Mouse (Mus musculus) kidney, adult 10 weeks (tissue): Measurements from ENCODE around the gene Olfr734. TPM values are rescaled to one million over a fixed set of nuclear protein-coding genes. Genes with fewer than 3 reads are reported as not detected.

Experiments
- polyA plus RNA-seq: library from polyadenylated mRNA; stranded (reverse); fragments of 350-450 nt; fragmentation: Illumina TruSeq; extraction: RNeasy Lipid Tissue Mini Kit (QIAGEN cat#74804); gene quantifications from one replicate; pipeline ENCODE4 v1.2.3, GENCODE M21; 2014; ENCODE audit warnings: low read depth, low replicate concordance

The Olfr734 gene
- not detected for polyA plus RNA-seq

GRCm38 (mm10) chr14:50326661-50327060, at the start of gene Olfr734:
Gene Olfr734 (minus strand): TSS chr14:50326761.

GRCm38 (mm10) chr14:50357593-50357992, 31.0 kb upstream of the Olfr734 start, which contains the start of gene Tlr11:
Gene Tlr11 (plus strand): TSS chr14:50357914.

GRCm38 (mm10) chr14:50348796-50349195, 22.2 kb upstream of the Olfr734 start, which contains the start of gene Olfr735:
Gene Olfr735 (minus strand): TSS chr14:50348872.

GRCm38 (mm10) chr14:50301422-50301821, 25.1 kb downstream of the Olfr734 start, which contains the start of gene Olfr733:
Gene Olfr733 (minus strand): TSS chr14:50301522.

GRCm38 (mm10) chr14:50284106-50284505, 42.5 kb downstream of the Olfr734 start, which contains the start of gene Olfr732:
Gene Olfr732 (minus strand): TSS chr14:50284206.

Other genes with a start within 250 kb of the Olfr734 start
- not detected for gene Olfr726, start 235.8 kb downstream of the Olfr734 start, polyA plus RNA-seq
- not detected for gene Olfr727, start 203.6 kb downstream of the Olfr734 start, polyA plus RNA-seq
- not detected for gene Olfr728, start 184.1 kb downstream of the Olfr734 start, polyA plus RNA-seq
- not detected for gene Olfr729, start 173.9 kb downstream of the Olfr734 start, polyA plus RNA-seq
- gene Olfr730, start 138.6 kb downstream of the Olfr734 start, polyA plus RNA-seq: not detected
- not detected for gene Olfr731, start 84.9 kb downstream of the Olfr734 start, polyA plus RNA-seq
- not detected for gene Olfr732, start 42.6 kb downstream of the Olfr734 start, polyA plus RNA-seq
- not detected for gene Olfr733, start 25.2 kb downstream of the Olfr734 start, polyA plus RNA-seq
- gene Olfr735, start 22.1 kb upstream of the Olfr734 start, polyA plus RNA-seq: not detected
- 0.24 TPM for gene Tlr11, start 31.2 kb upstream of the Olfr734 start, polyA plus RNA-seq
- gene Olfr736, start 54.4 kb upstream of the Olfr734 start, polyA plus RNA-seq: not detected
- gene Olfr738, start 80.8 kb upstream of the Olfr734 start, polyA plus RNA-seq: not detected
- gene Olfr739, start 91.9 kb upstream of the Olfr734 start, polyA plus RNA-seq: not detected
- gene Olfr740, start 118.8 kb upstream of the Olfr734 start, polyA plus RNA-seq: not detected
- not detected for gene Olfr741, start 146.0 kb upstream of the Olfr734 start, polyA plus RNA-seq
- not detected for gene Olfr742, start 176.8 kb upstream of the Olfr734 start, polyA plus RNA-seq
- not detected for gene Olfr743, start 195.1 kb upstream of the Olfr734 start, polyA plus RNA-seq